Mouse (Mus musculus): Measurements from ENCODE around the gene Mon2. TPM values are rescaled to one million over a fixed set of nuclear protein-coding genes. Genes with fewer than 3 reads are reported as not detected.

The Mon2 gene
- polyA plus RNA-seq, 1 experiment from 2014 or later = 24.9 TPM

DNA sequence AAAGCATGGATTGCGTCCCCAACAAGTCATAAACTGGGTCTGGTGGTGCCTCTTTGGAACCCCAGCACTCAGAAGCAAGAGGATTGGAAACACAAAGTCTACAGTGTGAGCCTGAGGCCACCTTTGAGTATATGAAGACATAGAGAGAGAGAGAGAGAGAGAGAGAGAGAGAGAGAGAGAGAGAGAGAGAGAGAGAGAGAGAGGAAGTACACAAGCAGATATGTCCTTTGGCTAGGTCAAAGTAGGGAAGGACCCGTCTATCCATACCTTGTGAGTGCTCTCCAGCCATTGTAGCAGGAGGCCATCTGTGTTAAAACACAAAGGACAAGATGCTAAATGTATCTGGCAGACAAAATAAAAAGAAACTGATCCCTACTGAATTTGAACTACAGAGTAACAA lies 118.4 kb downstream of the Mon2 start:
- DNase-seq (ENCODE audit: low spot score, missing footprints) = no peak
- no peaks in the 10 kb centered on the region for H3K36me3 ChIP-seq (ENCODE audit: control insufficient read depth, insufficient read depth, low read length)
- no peak overlapping the region for H3K4me2 ChIP-seq
- H3K9me3 ChIP-seq (ENCODE audit: control insufficient read depth, low read length) = no peaks in the 10 kb centered on the region
- H3K27me3 ChIP-seq (ENCODE audit: control insufficient read depth, insufficient read depth, low read length) = no peaks in the 10 kb centered on the region
- no peak overlapping the region for H3K27ac ChIP-seq (ENCODE audit: low read depth, low read length)
- WGBS = 80% methylated on average over 2 of the region's 2 CpGs
- no peak for ATAC-seq (ENCODE audit: low FRiP score)
- no peak overlapping the region for H3K4me3 ChIP-seq (ENCODE audit: low read depth, low read length)
- H3K4me1 ChIP-seq (ENCODE audit: control insufficient read depth, insufficient read depth, low read length) = no peaks in the 10 kb centered on the region
- no peak overlapping the region for H3K9ac ChIP-seq (ENCODE audit: low read length)

DNA sequence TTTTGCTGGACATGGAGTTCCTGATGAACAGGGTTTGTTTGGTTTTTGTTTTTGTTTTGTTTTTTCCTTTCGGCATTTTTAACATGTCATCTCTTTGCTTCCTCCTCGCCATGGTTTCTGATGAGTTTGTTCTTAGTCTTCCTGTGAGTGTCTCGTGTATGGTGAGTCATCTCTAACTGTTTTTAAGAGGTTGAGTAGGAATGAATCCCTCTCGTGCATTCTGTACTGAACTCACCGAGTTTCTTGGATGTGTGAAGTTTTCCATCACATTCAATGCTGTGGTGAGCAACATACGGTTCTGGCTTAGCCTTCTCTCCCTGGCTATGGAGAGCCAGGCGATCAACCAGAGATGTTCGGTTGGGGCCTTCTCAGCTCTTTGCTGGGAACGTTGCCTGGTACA lies 122.7 kb downstream of the Mon2 start:
- WGBS = 90% methylated on average over 9 of the region's 9 CpGs
- Histone ChIP-seq H3K9me3 (ENCODE audit: control insufficient read depth, low read length) (no peaks in the 10 kb centered on the region), H3K27ac (ENCODE audit: low read depth, low read length) (no peak overlapping the region), H3K4me3 (ENCODE audit: low read depth, low read length) (no peak overlapping the region), H3K36me3 (ENCODE audit: control insufficient read depth, insufficient read depth, low read length) (no peaks in the 10 kb centered on the region), H3K27me3 (ENCODE audit: control insufficient read depth, insufficient read depth, low read length) (no peaks in the 10 kb centered on the region), H3K9ac (ENCODE audit: low read length) (no peak overlapping the region), H3K4me1 (ENCODE audit: control insufficient read depth, insufficient read depth, low read length) (no peaks in the 10 kb centered on the region), H3K4me2 (no peak overlapping the region)
- ATAC-seq (ENCODE audit: low FRiP score) (no peak), DNase-seq (ENCODE audit: low spot score, missing footprints) (no peak)

DNA sequence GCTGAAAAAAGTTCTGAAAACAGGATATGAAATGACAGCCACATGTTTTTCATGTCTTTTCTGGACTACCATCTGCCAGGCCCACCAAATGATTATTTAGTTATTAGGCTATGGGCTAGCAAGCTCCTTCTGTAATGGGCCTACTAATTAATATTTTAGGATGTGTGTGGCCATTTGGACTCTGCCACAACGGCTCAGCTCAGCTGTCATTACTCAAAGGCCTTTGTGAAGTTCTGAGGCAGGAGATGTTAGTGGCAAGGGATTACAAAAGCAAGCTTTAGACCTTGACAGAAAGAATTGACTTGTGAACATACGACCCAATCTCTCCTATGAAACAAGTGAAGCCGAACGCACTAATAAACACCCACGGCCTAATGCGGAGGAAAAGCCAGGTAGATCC lies 125.3 kb downstream of the Mon2 start:
- H3K36me3 ChIP-seq (ENCODE audit: control insufficient read depth, insufficient read depth, low read length) = no peaks in the 10 kb centered on the region
- no peak for DNase-seq (ENCODE audit: low spot score, missing footprints)
- ATAC-seq (ENCODE audit: low FRiP score) = no peak
- WGBS = 74% methylated on average over 6 of the region's 6 CpGs
- H3K27me3 ChIP-seq (ENCODE audit: control insufficient read depth, insufficient read depth, low read length) = no peaks in the 10 kb centered on the region
- no peak overlapping the region for H3K4me2 ChIP-seq
- no peak overlapping the region for H3K9ac ChIP-seq (ENCODE audit: low read length)
- H3K9me3 ChIP-seq (ENCODE audit: control insufficient read depth, low read length) = no peaks in the 10 kb centered on the region
- H3K27ac ChIP-seq (ENCODE audit: low read depth, low read length) = no peak overlapping the region
- no peak overlapping the region for H3K4me3 ChIP-seq (ENCODE audit: low read depth, low read length)
- H3K4me1 ChIP-seq (ENCODE audit: control insufficient read depth, insufficient read depth, low read length) = no peaks in the 10 kb centered on the region

DNA sequence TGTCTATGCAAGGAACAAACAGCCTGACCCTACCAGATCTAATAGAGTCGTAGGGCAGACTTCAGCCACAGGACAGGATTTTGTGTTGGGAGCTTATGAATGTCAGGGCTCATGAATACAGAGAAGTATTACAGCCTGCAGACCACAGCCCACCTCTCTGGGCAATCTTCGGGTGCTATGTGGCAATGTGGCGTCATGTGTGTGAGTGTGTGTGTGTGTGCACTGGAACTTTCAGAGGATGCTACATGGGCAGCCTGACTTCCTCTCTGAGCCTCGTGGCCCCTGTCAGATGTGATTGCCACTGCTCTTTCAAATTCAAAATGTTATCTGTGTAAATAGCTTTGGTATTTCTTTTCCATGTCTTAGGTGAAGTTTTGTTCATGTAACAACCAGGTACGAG lies 131.4 kb downstream of the Mon2 start:
- no peak overlapping the region for H3K4me2 ChIP-seq
- H3K4me1 ChIP-seq (ENCODE audit: control insufficient read depth, insufficient read depth, low read length) = no peaks in the 10 kb centered on the region
- ATAC-seq (ENCODE audit: low FRiP score) = no peak
- no peaks in the 10 kb centered on the region for H3K27me3 ChIP-seq (ENCODE audit: control insufficient read depth, insufficient read depth, low read length)
- H3K27ac ChIP-seq (ENCODE audit: low read depth, low read length) = no peak overlapping the region
- no peak overlapping the region for H3K4me3 ChIP-seq (ENCODE audit: low read depth, low read length)
- no peak for DNase-seq (ENCODE audit: low spot score, missing footprints)
- no peaks in the 10 kb centered on the region for H3K36me3 ChIP-seq (ENCODE audit: control insufficient read depth, insufficient read depth, low read length)
- no peak overlapping the region for H3K9ac ChIP-seq (ENCODE audit: low read length)
- no peaks in the 10 kb centered on the region for H3K9me3 ChIP-seq (ENCODE audit: control insufficient read depth, low read length)
- 82% methylated on average over 5 of the region's 5 CpGs for WGBS

- ATAC-seq (ENCODE audit: low FRiP score) = no peak
- Histone ChIP-seq H3K4me2 (no peak overlapping the region), H3K27ac (ENCODE audit: low read depth, low read length) (no peak overlapping the region), H3K4me1 (ENCODE audit: control insufficient read depth, insufficient read depth, low read length) (no peaks in the 10 kb centered on the region), H3K36me3 (ENCODE audit: control insufficient read depth, insufficient read depth, low read length) (no peaks in the 10 kb centered on the region), H3K4me3 (ENCODE audit: low read depth, low read length) (no peak overlapping the region), H3K9ac (ENCODE audit: low read length) (no peak overlapping the region), H3K9me3 (ENCODE audit: control insufficient read depth, low read length) (no peaks in the 10 kb centered on the region), H3K27me3 (ENCODE audit: control insufficient read depth, insufficient read depth, low read length) (no peaks in the 10 kb centered on the region)
- no peak for DNase-seq (ENCODE audit: low spot score, missing footprints)
- 69% methylated on average over 6 of the region's 6 CpGs for WGBS
These were observed 132.5 kb downstream of the Mon2 start for GRCm38 (mm10) chr10:122943824-122944223.

DNA sequence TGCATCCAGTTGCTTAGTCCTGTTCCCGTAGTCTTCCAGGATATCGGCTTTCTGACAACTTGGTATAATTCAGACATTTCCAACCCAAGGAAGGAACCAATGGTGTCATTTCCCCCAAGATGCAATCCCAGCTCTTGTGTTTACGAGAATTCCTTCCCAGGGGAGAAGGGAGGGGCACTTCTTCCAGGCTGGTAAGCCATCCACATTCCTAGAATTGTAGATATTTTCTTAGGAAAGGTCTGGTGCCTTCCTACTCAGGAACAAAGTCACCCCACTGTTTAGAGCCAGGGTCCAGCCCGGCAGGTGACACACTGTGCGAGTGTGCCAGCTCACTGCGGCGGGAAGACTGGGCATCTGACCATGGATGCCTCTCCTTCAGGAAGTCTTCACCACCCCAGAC lies 133.5 kb downstream of the Mon2 start:
- Histone ChIP-seq H3K9me3 (ENCODE audit: control insufficient read depth, low read length) (no peaks in the 10 kb centered on the region), H3K27ac (ENCODE audit: low read depth, low read length) (no peak overlapping the region), H3K4me1 (ENCODE audit: control insufficient read depth, insufficient read depth, low read length) (no peaks in the 10 kb centered on the region), H3K36me3 (ENCODE audit: control insufficient read depth, insufficient read depth, low read length) (no peaks in the 10 kb centered on the region), H3K4me3 (ENCODE audit: low read depth, low read length) (no peak overlapping the region), H3K4me2 (no peak overlapping the region), H3K9ac (ENCODE audit: low read length) (no peak overlapping the region), H3K27me3 (ENCODE audit: control insufficient read depth, insufficient read depth, low read length) (no peaks in the 10 kb centered on the region)
- no peak for ATAC-seq (ENCODE audit: low FRiP score)
- DNase-seq (ENCODE audit: low spot score, missing footprints) = no peak
- WGBS = 83% methylated on average over 7 of the region's 7 CpGs

MicroRNAs encoded within 50 kb of the gene (microRNA counts, 519-probe panel; counts per million panel counts)
- 5,427 counts per million, percentile 68 among the panel's probes with 10 or more counts for microRNA mmu-let-7i

Small RNA genes lying within 50 kb of the gene (microRNA-seq; reads per million reads assigned to microRNA genes)
- 5,995 reads per million, percentile 91 among the genes with 10 or more reads in this experiment for gene Mirlet7i

Other genes starting within 250 kb of the Mon2 start
- gene Usp15, start 120.5 kb upstream of the Mon2 start, polyA plus RNA-seq (2014; fragmentation: Nextera tagmentation; extraction: Ambion mirVana) = 70.1 and 73.4 TPM in 2 replicates
- 4.0 and 4.7 TPM in 2 replicates for gene Fam19a2, start 187.5 kb upstream of the Mon2 start, polyA plus RNA-seq (2014; fragmentation: Nextera tagmentation; extraction: Ambion mirVana)